Mouse (Mus musculus) midbrain, embryonic 12.5 days (tissue): ENCODE measurements at regions not wholly inside any gene's neighbourhood (a gene's known extent, or its start where the extent isn't known, plus 50 kb on each side); places are given as distances from the start of the nearest gene placed in this dataset. TPM values are rescaled to one million over a fixed set of nuclear protein-coding genes. Genes with fewer than 3 reads are reported as not detected.

Experiments used
- ATAC-seq: fragments of 200-750 bp; cut with Nextera tagmentation; 2 replicates; pipeline ENCODE4 v1.8.0; 2017; ENCODE audit warnings: low read depth, moderate TSS enrichment, moderate library complexity; ENCODE audit not compliant: low FRiP score
- H3K27ac ChIP-seq: fragments of 300-500 bp; sonication (generic); replicated peaks from 2 replicates; pipeline ENCODE4 v1.5.1; 2016; ENCODE audit warnings: mild to moderate bottlenecking
- H3K27me3 ChIP-seq: fragments of 300-500 bp; sonication (generic); 2 replicates; pipeline ENCODE4 v1.6.1; 2016; ENCODE audit warnings: mild to moderate bottlenecking
- H3K36me3 ChIP-seq: fragments of 300-500 bp; sonication (generic); 2 replicates; pipeline ENCODE4 v1.6.1; 2016
- H3K4me1 ChIP-seq: fragments of 300-500 bp; sonication (generic); 2 replicates; pipeline ENCODE4 v1.6.1; 2016
- H3K4me2 ChIP-seq: fragments of 300-500 bp; sonication (generic); replicated peaks from 2 replicates; pipeline ENCODE4 v1.6.1; 2016; ENCODE audit warnings: mild to moderate bottlenecking, moderate library complexity
- H3K4me3 ChIP-seq: fragments of 300-500 bp; sonication (generic); 2 replicates; pipeline ENCODE4 v1.5.1; 2016; ENCODE audit warnings: mild to moderate bottlenecking
- H3K9ac ChIP-seq: fragments of 300-500 bp; sonication (generic); replicated peaks from 2 replicates; pipeline ENCODE4 v1.6.1; 2016; ENCODE audit warnings: mild to moderate bottlenecking, moderate library complexity
- H3K9me3 ChIP-seq: fragments of 300-500 bp; sonication (generic); 2 replicates; pipeline ENCODE4 v1.6.1; 2016; ENCODE audit warnings: mild to moderate bottlenecking
- WGBS: fragments of 180-500 bp; shearing (Covaris S2); methylation state at CpG from one replicate; pipeline ENCODE4 v1.1.7; 2016; 5-methylcytosine and 5-hydroxymethylcytosine counted together
- microRNA-seq: library from miRNA; unstranded; fragments of <30 nt; microRNA quantifications from one replicate; pipeline ENCODE4, GENCODE M21; 2017

GRCm38 (mm10) chr12:37047191-37047590 is 61.1 kb upstream of the Meox2 start:
- Histone ChIP-seq H3K27me3 (no peaks in the 10 kb centered on the region), H3K4me2 (no peak overlapping the region), H3K9ac (no peak overlapping the region), H3K4me1 (no peaks in the 10 kb centered on the region), H3K27ac (no peak overlapping the region), H3K36me3 (no peaks in the 10 kb centered on the region), H3K9me3 (no peaks in the 10 kb centered on the region), H3K4me3 (no peak overlapping the region)
- ATAC-seq = no peak
- WGBS = 64% methylated on average over 3 of the region's 3 CpGs

- H3K9ac ChIP-seq = no peak overlapping the region
- H3K4me3 ChIP-seq = no peak overlapping the region
- no peak for ATAC-seq
- no peak overlapping the region for H3K4me2 ChIP-seq
- 67% methylated on average over 1 of the region's 1 CpGs for WGBS
- no peaks in the 10 kb centered on the region for H3K36me3 ChIP-seq
- H3K27me3 ChIP-seq = no peaks in the 10 kb centered on the region
- no peaks in the 10 kb centered on the region for H3K4me1 ChIP-seq
- H3K27ac ChIP-seq = no peak overlapping the region
- H3K9me3 ChIP-seq = no peaks in the 10 kb centered on the region
Observed at GRCm38 (mm10) chr12:37050596-37050995, 57.7 kb upstream of the Meox2 start.

- Histone ChIP-seq H3K9me3 (no peaks in the 10 kb centered on the region), H3K36me3 (no peaks in the 10 kb centered on the region), H3K27me3 (no peaks in the 10 kb centered on the region), H3K9ac (no peak overlapping the region), H3K4me2 (no peak overlapping the region), H3K27ac (no peak overlapping the region), H3K4me3 (no peak overlapping the region), H3K4me1 (peaks cover 3% of the 10 kb centered on the region; the same call in 1 of the 2 replicates)
- WGBS = 77% methylated on average over 3 of the region's 3 CpGs
- no peak for ATAC-seq
Observed at GRCm38 (mm10) chr12:37057411-37057810, 50.9 kb upstream of the Meox2 start.

Small RNA genes in the stretch of these regions (microRNA-seq; reads per million reads assigned to microRNA genes)
- gene Gm44326 = not detected
- gene Mir5099 = 133 reads per million, percentile 55 among the genes with 10 or more reads in this experiment
